Mouse (Mus musculus): Measurements from ENCODE around the gene Il12a.

DNA sequence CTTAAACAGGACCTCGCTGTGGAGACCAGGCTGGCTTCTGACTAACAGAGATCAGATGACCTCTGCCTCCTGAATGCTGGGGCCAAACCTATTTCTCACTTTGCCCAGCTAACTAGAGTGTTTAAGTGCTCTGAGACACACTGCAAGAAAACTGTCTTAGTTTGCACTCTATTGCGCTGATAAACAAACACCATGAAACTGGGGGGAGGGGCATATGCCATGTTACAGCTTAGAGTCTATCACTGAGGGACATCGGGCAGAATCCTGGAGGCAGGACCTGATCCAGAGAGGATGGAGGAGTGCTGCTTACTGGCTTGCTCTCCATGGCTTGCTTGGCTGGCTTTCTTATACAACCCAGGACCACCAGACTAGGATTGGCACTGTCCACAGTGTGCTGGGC, 8.2 kb downstream of the Il12a start:
- TF ChIP-seq MYOD1 (IDR thresholded peaks at IDR 0.05; ENCODE audit: control insufficient read depth in 1 of 3, insufficient read length in 2 of 3, low read depth in 2 of 3) (no peak), SRF (IDR thresholded peaks at IDR 0.05; ENCODE audit: control insufficient read depth, insufficient read length, low read depth) (no peak), POLR2A (IDR thresholded peaks at IDR 0.05; ENCODE audit: insufficient read length, low read depth) (no peak), MYOG (IDR thresholded peaks at IDR 0.05; ENCODE audit: control insufficient read depth in 1 of 3, insufficient read depth in 1 of 3, insufficient read length in 2 of 3, low read depth in 2 of 3) (no peak), MAX (IDR thresholded peaks at IDR 0.05; ENCODE audit: low read depth) (no peak), REST (IDR thresholded peaks at IDR 0.05; ENCODE audit: insufficient read depth, insufficient read length) (no peak)
